Mouse (Mus musculus) MEL (cell line): Measurements from ENCODE around the gene Commd4. TPM values are rescaled to one million over a fixed set of nuclear protein-coding genes. Genes with fewer than 3 reads are reported as not detected.

Experiments used
- DNase-seq: peaks from one replicate; pipeline ENCODE4 v3.0.0; 2011; ENCODE audit warnings: low read depth, low spot score
- H3K27ac ChIP-seq: 2 replicates; pipeline ENCODE4 v1.5.1; 2012; ENCODE audit warnings: low read depth, mild to moderate bottlenecking, control low read depth, low read length, moderate library complexity; ENCODE audit not compliant: control insufficient read depth
- H3K27me3 ChIP-seq, 2 experiments: fragments of 150-350 bp in 1 of 2; sonication (generic) in 1 of 2; 2 replicates each; pipeline ENCODE4 v1.6.1; 2012; ENCODE audit warnings: low read length in 2 of 2, mild to moderate bottlenecking in 2 of 2, improper control_type of control experiment in 1 of 2, moderate library complexity in 1 of 2; ENCODE audit not compliant: insufficient read depth in 2 of 2, control insufficient read depth in 1 of 2
- H3K36me3 ChIP-seq, 2 experiments: 2 replicates each; pipeline ENCODE4 v1.6.1; 2012 to 2014; ENCODE audit warnings: low read length in 2 of 2, improper control_type of control experiment in 1 of 2, inconsistent platforms in 1 of 2, mild to moderate bottlenecking in 1 of 2; ENCODE audit not compliant: insufficient read depth in 2 of 2, control insufficient read depth in 1 of 2
- H3K4me1 ChIP-seq, 2 experiments: fragments of 150-350 bp in 1 of 2; sonication (generic) in 1 of 2; 2 replicates each; pipeline ENCODE4 v1.6.1; 2012; ENCODE audit warnings: low read length in 2 of 2, improper control_type of control experiment in 1 of 2, mild to moderate bottlenecking in 1 of 2; ENCODE audit not compliant: insufficient read depth in 2 of 2, control insufficient read depth in 1 of 2
- H3K4me3 ChIP-seq, 2 experiments: fragments of 150-350 bp in 1 of 2; sonication (generic) in 1 of 2; 2 replicates each; pipeline ENCODE4 v1.5.1; 2012; ENCODE audit warnings: low read depth in 2 of 2, low read length in 2 of 2, mild to moderate bottlenecking in 2 of 2, moderate library complexity in 2 of 2, control low read depth in 1 of 2, improper control_type of control experiment in 1 of 2; ENCODE audit not compliant: control insufficient read depth in 1 of 2, insufficient read depth in 1 of 2
- H3K79me2 ChIP-seq: 2 replicates; pipeline ENCODE4 v1.6.1; 2012; ENCODE audit warnings: mild to moderate bottlenecking, low read length, moderate library complexity; ENCODE audit not compliant: control insufficient read depth, poor library complexity, insufficient read depth
- H3K9ac ChIP-seq: 2 replicates; pipeline ENCODE4 v1.6.1; 2012; ENCODE audit warnings: low read depth, mild to moderate bottlenecking, control low read depth, low read length, moderate library complexity; ENCODE audit not compliant: control insufficient read depth, poor library complexity, severe bottlenecking
- H3K9me3 ChIP-seq: fragments of 150-350 bp; sonication (generic); replicated peaks from 2 replicates; pipeline ENCODE4 v1.6.1; 2012; ENCODE audit warnings: mild to moderate bottlenecking, low read length, improper control_type of control experiment, moderate library complexity; ENCODE audit not compliant: insufficient read depth
- CHD1 ChIP-seq: IDR thresholded peaks from 2 replicates; pipeline ENCODE4 v1.6.1; 2012; ENCODE audit warnings: low read depth, mild to moderate bottlenecking, inconsistent platforms, low read length, improper control_type of control experiment
- CTCF ChIP-seq, 3 experiments: IDR thresholded peaks in 2 of 3; conservative IDR thresholded peaks in 1 of 3; 2 replicates each; pipeline ENCODE4 v1.5.1; 2011 to 2012; ENCODE audit warnings: low read length in 3 of 3, low read depth in 2 of 3, mild to moderate bottlenecking in 2 of 3, improper control_type of control experiment in 1 of 3, inconsistent platforms in 1 of 3, mixed read lengths in 1 of 3, moderate library complexity in 1 of 3; ENCODE audit not compliant: control insufficient read depth in 1 of 3, insufficient read depth in 1 of 3, poor library complexity in 1 of 3, severe bottlenecking in 1 of 3
- E2F4 ChIP-seq: IDR thresholded peaks from 2 replicates; pipeline ENCODE4 v1.6.1; 2011; ENCODE audit warnings: low read depth, low read length, improper control_type of control experiment, borderline replicate concordance
- ELF1 ChIP-seq: IDR thresholded peaks from 2 replicates; pipeline ENCODE4 v1.6.1; 2014; ENCODE audit warnings: low read depth, mild to moderate bottlenecking, inconsistent platforms, low read length, improper control_type of control experiment, moderate library complexity
- EP300 ChIP-seq, 2 experiments: IDR thresholded peaks; 2 replicates each; pipeline ENCODE4 v1.6.1; 2011; ENCODE audit warnings: improper control_type of control experiment in 2 of 2, low read length in 2 of 2, low read depth in 1 of 2, mild to moderate bottlenecking in 1 of 2
- ETS1 ChIP-seq: IDR thresholded peaks from 2 replicates; pipeline ENCODE4 v1.6.1; 2012; ENCODE audit warnings: low read depth, mild to moderate bottlenecking, inconsistent platforms, low read length, improper control_type of control experiment, moderate library complexity
- GABPA ChIP-seq: IDR thresholded peaks from 2 replicates; pipeline ENCODE4 v1.6.1; 2012; ENCODE audit warnings: low read depth, mild to moderate bottlenecking, inconsistent platforms, low read length, improper control_type of control experiment, moderate library complexity
- GATA1 ChIP-seq: IDR thresholded peaks from 2 replicates; pipeline ENCODE4 v1.6.1; 2011; ENCODE audit warnings: low read depth, low read length, improper control_type of control experiment
- HCFC1 ChIP-seq: IDR thresholded peaks from 2 replicates; pipeline ENCODE4 v1.6.1; 2012; ENCODE audit warnings: low read depth, mild to moderate bottlenecking, inconsistent platforms, low read length, improper control_type of control experiment, moderate library complexity
- JUND ChIP-seq: IDR thresholded peaks from 2 replicates; pipeline ENCODE4 v1.6.1; 2011; ENCODE audit warnings: low read depth, mild to moderate bottlenecking, improper control_type of control experiment, low read length
- KAT2A ChIP-seq: conservative IDR thresholded peaks from 2 replicates; pipeline ENCODE4 v1.6.1; 2012; ENCODE audit warnings: low read depth, low read length, improper control_type of control experiment, inconsistent platforms
- MAX ChIP-seq: IDR thresholded peaks from 2 replicates; pipeline ENCODE4 v1.6.1; 2011; ENCODE audit warnings: low read length, improper control_type of control experiment
- MAZ ChIP-seq: IDR thresholded peaks from 2 replicates; pipeline ENCODE4 v1.6.1; 2012; ENCODE audit warnings: low read depth, mild to moderate bottlenecking, inconsistent platforms, low read length, improper control_type of control experiment
- MEF2A ChIP-seq: IDR thresholded peaks from 2 replicates; pipeline ENCODE4 v1.6.1; 2014; ENCODE audit warnings: low read depth, mild to moderate bottlenecking, inconsistent platforms, low read length, improper control_type of control experiment; ENCODE audit not compliant: poor library complexity, insufficient replicate concordance, severe bottlenecking; ENCODE audit errors: extremely low read depth
- MXI1 ChIP-seq: IDR thresholded peaks from 2 replicates; pipeline ENCODE4 v1.6.1; 2011; ENCODE audit warnings: mild to moderate bottlenecking, low read depth, low read length, improper control_type of control experiment
- MYB ChIP-seq: IDR thresholded peaks from 2 replicates; pipeline ENCODE4 v1.6.1; 2011; ENCODE audit warnings: mild to moderate bottlenecking, low read depth, low read length, improper control_type of control experiment
- MYC ChIP-seq: IDR thresholded peaks from 2 replicates; pipeline ENCODE4 v1.6.1; 2011; ENCODE audit warnings: low read depth, mild to moderate bottlenecking, low read length, improper control_type of control experiment, moderate library complexity
- NELFE ChIP-seq: IDR thresholded peaks from 2 replicates; pipeline ENCODE4 v1.6.1; 2011; ENCODE audit warnings: low read depth, low read length, improper control_type of control experiment
- POLR2A ChIP-seq, 2 experiments: IDR thresholded peaks; 2 replicates each; pipeline ENCODE4 v1.6.1; 2011 to 2012; ENCODE audit warnings: low read length in 2 of 2, mild to moderate bottlenecking in 2 of 2, control low read depth in 1 of 2, improper control_type of control experiment in 1 of 2, low read depth in 1 of 2, moderate library complexity in 1 of 2; ENCODE audit not compliant: control insufficient read depth in 1 of 2, insufficient read depth in 1 of 2, poor library complexity in 1 of 2
- POLR2AphosphoS2 ChIP-seq: IDR thresholded peaks from 2 replicates; pipeline ENCODE4 v1.6.1; 2011; ENCODE audit warnings: low read length, improper control_type of control experiment
- POLR2AphosphoS5 ChIP-seq: IDR thresholded peaks from 2 replicates; pipeline ENCODE4 v1.6.1; 2012; ENCODE audit warnings: low read depth, borderline replicate concordance, mild to moderate bottlenecking, inconsistent platforms, low read length, moderate library complexity, mixed read lengths
- RAD21 ChIP-seq: IDR thresholded peaks from 2 replicates; pipeline ENCODE4 v1.6.1; 2011; ENCODE audit warnings: mild to moderate bottlenecking, low read depth, low read length, improper control_type of control experiment
- RCOR1 ChIP-seq: IDR thresholded peaks from 2 replicates; pipeline ENCODE4 v1.6.1; 2012; ENCODE audit warnings: low read depth, mild to moderate bottlenecking, inconsistent platforms, low read length, improper control_type of control experiment
- SIN3A ChIP-seq: IDR thresholded peaks from 2 replicates; pipeline ENCODE4 v1.6.1; 2012; ENCODE audit warnings: low read length, improper control_type of control experiment, inconsistent platforms
- TBP ChIP-seq: IDR thresholded peaks from 2 replicates; pipeline ENCODE4 v1.8.0; 2011; ENCODE audit warnings: low read depth, low read length, improper control_type of control experiment
- UBTF ChIP-seq: IDR thresholded peaks from 2 replicates; pipeline ENCODE4 v1.6.1; 2012; ENCODE audit warnings: low read depth, mild to moderate bottlenecking, inconsistent platforms, low read length, improper control_type of control experiment, moderate library complexity, borderline replicate concordance; ENCODE audit not compliant: insufficient read depth
- USF1 ChIP-seq: IDR thresholded peaks from 2 replicates; pipeline ENCODE4 v1.6.1; 2014; ENCODE audit warnings: low read depth, mild to moderate bottlenecking, inconsistent platforms, low read length, improper control_type of control experiment, moderate library complexity
- USF2 ChIP-seq, 2 experiments: IDR thresholded peaks; 2 replicates each; pipeline ENCODE4 v1.6.1; 2011 to 2012; ENCODE audit warnings: improper control_type of control experiment in 2 of 2, low read length in 2 of 2, borderline replicate concordance in 1 of 2, inconsistent platforms in 1 of 2, low read depth in 1 of 2, mild to moderate bottlenecking in 1 of 2; ENCODE audit not compliant: insufficient read depth in 1 of 2
- ZKSCAN1 ChIP-seq: IDR thresholded peaks from 2 replicates; pipeline ENCODE4 v1.6.1; 2012; ENCODE audit warnings: low read depth, mild to moderate bottlenecking, inconsistent platforms, low read length, improper control_type of control experiment, moderate library complexity
- ZNF384 ChIP-seq: IDR thresholded peaks from 2 replicates; pipeline ENCODE4 v1.6.1; 2012; ENCODE audit warnings: low read depth, mild to moderate bottlenecking, inconsistent platforms, low read length, improper control_type of control experiment
- polyA plus RNA-seq, 2 experiments: library from polyadenylated mRNA; stranded (reverse) in 1 of 2; unstranded in 1 of 2; fragments of >175 nt in 1 of 2; fragments of >200 nt in 1 of 2; gene quantifications; 2 replicates each; pipeline versions ENCODE4 v1.2.1 to v1.2.4; 2012; ENCODE audit warnings: low replicate concordance in 2 of 2, low read depth in 1 of 2; ENCODE audit not compliant: insufficient read length in 2 of 2, insufficient read depth in 1 of 2, missing spikeins in 1 of 2
- total RNA-seq: library from RNA; depleted of rRNA; stranded (reverse); fragments of 300-350 nt; gene quantifications from 2 replicates; pipeline ENCODE4 v1.2.3, GENCODE M21; 2012

Commd4 gene
- total and polyA plus RNA-seq, 3 experiments = 89.7 to 90.6 TPM; not detected in 1

DNA sequence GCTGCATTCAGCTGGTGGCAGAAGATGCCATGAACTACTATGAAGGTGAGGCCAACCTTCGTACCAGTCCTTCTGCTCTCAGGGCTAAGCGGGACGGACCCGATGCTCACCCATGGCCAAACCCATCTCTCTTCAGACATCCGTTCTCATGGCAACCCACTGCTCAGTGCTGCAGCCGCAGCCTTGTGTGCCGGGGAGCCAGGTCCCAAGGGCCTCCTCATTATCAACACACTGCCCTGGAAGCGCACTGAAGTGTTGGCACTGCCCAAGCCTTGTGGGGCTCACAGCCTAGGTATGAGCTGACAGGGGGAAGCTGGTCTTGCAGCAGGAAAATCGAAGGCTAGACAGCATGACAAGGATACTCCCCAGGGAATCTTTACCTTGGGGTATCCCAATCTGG lies 19.0 kb downstream of the Commd4 start:
- H3K4me3 ChIP-seq = no peak overlapping the region

DNA sequence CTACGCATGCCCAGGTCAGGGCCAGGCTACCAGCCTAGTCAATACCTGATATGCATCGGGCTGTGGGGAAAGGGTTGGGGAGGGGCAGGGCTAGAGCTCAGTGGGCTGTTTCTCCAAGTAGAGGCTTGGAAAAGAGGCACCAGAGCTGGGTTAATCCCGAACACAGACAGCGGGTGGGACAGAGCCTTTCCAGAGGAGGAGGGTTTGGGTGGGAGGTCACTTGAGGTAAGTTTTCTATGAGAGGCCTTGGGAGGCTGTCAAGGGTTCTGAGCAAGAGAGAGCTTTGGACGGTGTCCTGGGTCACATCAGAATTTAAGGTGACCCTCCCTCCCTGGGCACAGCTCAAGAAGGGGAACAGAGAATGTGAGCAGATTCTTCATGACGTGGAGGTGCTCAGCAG lies 19.6 kb downstream of the Commd4 start:
- H3K9ac ChIP-seq = no peak overlapping the region
- H3K27ac ChIP-seq = no peak overlapping the region
- TF ChIP-seq MEF2A (no peak), CTCF (IDR thresholded peaks at IDR 0.05 in 2 of 3, conservative IDR thresholded peaks at IDR 0.05 in 1 of 3; ENCODE audit: control insufficient read depth in 1 of 3, insufficient read depth in 1 of 3, low read depth in 2 of 3, low read length in 3 of 3, poor library complexity in 1 of 3, severe bottlenecking in 1 of 3) (no peak), USF1 (no peak), MAZ (no peak), GABPA (no peak), KAT2A (no peak), ETS1 (no peak), ELF1 (no peak), MAX (no peak), MYB (no peak), JUND (no peak), HCFC1 (no peak), GATA1 (no peak)
- H3K79me2 ChIP-seq = no peaks in the 10 kb centered on the region
- H3K27me3 ChIP-seq = no peaks in the 10 kb centered on the region
- H3K4me1 ChIP-seq = no peaks in the 10 kb centered on the region
- DNase-seq = no peak
- H3K36me3 ChIP-seq = no peaks in the 10 kb centered on the region; a peak in 1 of 4 replicates
- H3K9me3 ChIP-seq = no peaks in the 10 kb centered on the region
- no peak overlapping the region for H3K4me3 ChIP-seq

More for the DNA sequence above, 19.0 kb downstream of the Commd4 start:
- Histone ChIP-seq H3K9me3 (no peaks in the 10 kb centered on the region), H3K36me3 (no peaks in the 10 kb centered on the region; a peak in 1 of 4 replicates), H3K79me2 (no peaks in the 10 kb centered on the region), H3K27ac (no peak overlapping the region), H3K27me3 (no peaks in the 10 kb centered on the region), H3K4me1 (no peaks in the 10 kb centered on the region), H3K9ac (no peak overlapping the region)
- no peak for DNase-seq
- TF ChIP-seq CHD1 = no peak
- TF ChIP-seq NELFE = no peak
- no peak for TF ChIP-seq MAZ
- TF ChIP-seq POLR2AphosphoS5 = no peak
- TF ChIP-seq JUND = no peak
- no peak for TF ChIP-seq ZKSCAN1
- TF ChIP-seq RAD21 = no peak
- TF ChIP-seq MYC = no peak
- no peak for TF ChIP-seq POLR2A (IDR thresholded peaks at IDR 0.05; ENCODE audit: control insufficient read depth in 1 of 2, insufficient read depth in 1 of 2, low read depth in 1 of 2, low read length in 2 of 2, poor library complexity in 1 of 2)
- TF ChIP-seq POLR2AphosphoS2 = no peak
- TF ChIP-seq MXI1 = no peak
- TF ChIP-seq UBTF = no peak
- TF ChIP-seq HCFC1 = no peak
- TF ChIP-seq RCOR1 = no peak
- no peak for TF ChIP-seq SIN3A
- no peak for TF ChIP-seq TBP
- no peak for TF ChIP-seq ZNF384
- TF ChIP-seq E2F4 = no peak
- TF ChIP-seq EP300 (IDR thresholded peaks at IDR 0.05; ENCODE audit: low read depth in 1 of 2, low read length in 2 of 2) = no peak
- TF ChIP-seq USF2 (IDR thresholded peaks at IDR 0.05; ENCODE audit: borderline replicate concordance in 1 of 2, insufficient read depth in 1 of 2, low read depth in 1 of 2, low read length in 2 of 2) = no peak
